Mouse (Mus musculus) adrenal gland (tissue): Measurements from ENCODE around the gene Adamts3.

Source experiments
- intact Hi-C: fragments of 180-260 bp; cut with DNase I; formaldehyde crosslinking; loops from one replicate; pipeline ENCODE4 v1.15.1; 2025

The Adamts3 gene

GRCm38 (mm10) chr5:89819531-89819930 lies 63.6 kb downstream of the Adamts3 start:
- intact Hi-C loops: no loop called here

GRCm38 (mm10) chr5:89816610-89817009 lies 66.5 kb downstream of the Adamts3 start:
- intact Hi-C loops: no loop called here

GRCm38 (mm10) chr5:89814552-89814951 lies 68.6 kb downstream of the Adamts3 start:
- intact Hi-C loops: no loop called here

- intact Hi-C loops: no loop called here
Measured at GRCm38 (mm10) chr5:89800181-89800816, 82.8 kb downstream of the Adamts3 start.

GRCm38 (mm10) chr5:89793706-89794105 lies 89.4 kb downstream of the Adamts3 start:
- intact Hi-C loops: no loop called here

- intact Hi-C loops: no loop called here
Measured at GRCm38 (mm10) chr5:89784635-89785034, 98.5 kb downstream of the Adamts3 start.

- intact Hi-C loops: no loop called here
Measured at GRCm38 (mm10) chr5:89779823-89780222, 103.3 kb downstream of the Adamts3 start.

GRCm38 (mm10) chr5:89778610-89779009 lies 104.5 kb downstream of the Adamts3 start:
- intact Hi-C loops: no loop called here

- intact Hi-C loops: no loop called here
Measured at GRCm38 (mm10) chr5:89777411-89777810, 105.7 kb downstream of the Adamts3 start.

GRCm38 (mm10) chr5:89770655-89771355 lies 112.3 kb downstream of the Adamts3 start:
- intact Hi-C loops: no loop called here

- intact Hi-C loops: no loop called here
Measured at GRCm38 (mm10) chr5:89763189-89764187, 119.6 kb downstream of the Adamts3 start.

- intact Hi-C loops: no loop called here
Measured at GRCm38 (mm10) chr5:89760368-89760767, 122.8 kb downstream of the Adamts3 start.

- intact Hi-C loops: no loop called here
Measured at GRCm38 (mm10) chr5:89751836-89752235, 131.3 kb downstream of the Adamts3 start.

- intact Hi-C loops: no loop called here
Measured at GRCm38 (mm10) chr5:89748185-89748884, 134.8 kb downstream of the Adamts3 start.

- intact Hi-C loops: no loop called here
Measured at GRCm38 (mm10) chr5:89747149-89747659, 135.9 kb downstream of the Adamts3 start.

GRCm38 (mm10) chr5:89745112-89745511 lies 138.0 kb downstream of the Adamts3 start:
- intact Hi-C loops: no loop called here

- intact Hi-C loops: no loop called here
Measured at GRCm38 (mm10) chr5:89734759-89735158, 148.4 kb downstream of the Adamts3 start.

- intact Hi-C loops: no loop called here
Measured at GRCm38 (mm10) chr5:89730411-89730810, 152.7 kb downstream of the Adamts3 start.

- intact Hi-C loops: no loop called here
Measured at GRCm38 (mm10) chr5:89728117-89728516, 155.0 kb downstream of the Adamts3 start.

- intact Hi-C loops: no loop called here
Measured at GRCm38 (mm10) chr5:89727497-89728057, 155.6 kb downstream of the Adamts3 start.

- intact Hi-C loops: no loop called here
Measured at GRCm38 (mm10) chr5:89714552-89714951, 168.6 kb downstream of the Adamts3 start.
